Mouse (Mus musculus) urinary bladder, postnatal 4 days (tissue): ENCODE results near the gene Stard10.

ENCODE experiments used
- DNase-seq, 2 experiments: peaks; one replicate each; pipeline ENCODE4 v3.0.0; 2021 to 2022; ENCODE audit warnings: low spot score in 2 of 2

Stard10 gene

GRCm38 (mm10) chr7:101369666-101370065 lies 52.8 kb downstream of the Stard10 start:
- DNase-seq: no peak

DNA sequence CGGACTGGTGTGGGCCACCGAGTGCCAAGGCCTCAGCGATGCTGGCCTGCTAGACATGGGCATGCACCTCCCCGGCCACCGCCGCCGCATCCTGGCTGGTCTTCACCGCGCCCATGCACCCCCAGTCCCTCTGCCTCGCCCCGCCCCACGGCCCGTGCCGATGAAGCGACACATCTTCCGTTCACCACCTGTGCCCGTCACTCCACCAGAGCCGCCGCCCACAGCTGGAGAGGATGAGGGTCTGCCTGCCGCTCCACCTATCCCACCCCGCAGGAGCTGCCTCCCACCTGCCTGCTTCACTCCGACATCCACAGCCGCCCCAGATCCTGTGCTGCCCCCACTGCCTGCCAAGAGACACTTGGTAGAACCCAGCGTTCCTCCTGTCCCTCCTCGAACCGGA lies 56.2 kb downstream of the Stard10 start:
- no peak for DNase-seq

DNA sequence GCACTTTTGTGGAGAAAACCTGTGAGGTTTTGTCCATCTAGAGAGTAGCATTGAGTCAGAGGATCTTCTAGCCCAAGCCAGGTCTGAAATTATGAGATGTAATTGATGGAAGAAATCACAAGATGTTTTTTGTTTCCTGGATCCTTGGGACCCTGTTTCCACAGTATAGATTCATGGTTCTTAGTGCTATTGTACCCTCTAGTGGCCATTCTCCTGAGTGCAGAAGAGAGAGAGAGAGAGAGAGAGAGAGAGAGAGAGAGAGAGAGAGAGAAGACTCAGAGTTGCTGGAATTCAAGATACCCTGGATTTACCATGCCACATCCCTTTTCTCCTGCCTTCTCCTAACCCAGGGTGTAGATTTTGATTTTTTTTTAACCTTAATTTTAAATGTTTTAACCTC lies 57.3 kb downstream of the Stard10 start:
- DNase-seq: no peak

DNA sequence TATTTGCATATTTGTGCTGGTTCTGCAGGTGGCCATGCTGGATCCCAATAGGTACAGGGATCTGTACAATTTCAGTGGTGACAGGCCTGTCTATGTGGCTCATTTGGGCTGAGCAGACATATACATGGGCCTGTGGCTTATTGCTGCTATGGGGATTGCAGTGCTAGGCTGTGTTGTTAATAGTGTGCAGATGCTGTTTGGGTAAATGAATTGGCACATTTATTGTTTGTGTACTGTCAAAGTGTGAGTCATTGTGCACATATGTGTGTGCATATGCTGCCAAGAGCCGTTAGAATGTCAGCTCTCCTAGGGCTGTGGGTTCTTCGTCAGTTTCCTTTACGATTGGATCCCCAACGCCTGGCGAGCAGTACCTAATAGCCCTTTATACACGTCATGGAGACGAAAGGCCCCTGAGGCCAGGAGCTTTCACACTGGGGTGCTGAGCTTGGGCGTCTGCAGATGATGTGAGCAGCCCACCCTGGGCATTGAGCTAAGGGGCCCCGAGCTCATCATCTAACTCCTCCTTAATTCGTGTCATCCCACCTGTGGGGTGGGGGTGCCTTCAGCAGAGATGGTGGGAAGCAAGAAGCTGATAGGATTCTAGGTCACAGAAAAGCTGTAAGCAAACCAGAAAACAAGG lies 59.9 kb downstream of the Stard10 start:
- no peak for DNase-seq

GRCm38 (mm10) chr7:101377741-101378262 lies 60.9 kb downstream of the Stard10 start:
- peak; percentile 73 to 80 for DNase-seq

GRCm38 (mm10) chr7:101378285-101378684 lies 61.4 kb downstream of the Stard10 start:
- DNase-seq: no peak

DNA sequence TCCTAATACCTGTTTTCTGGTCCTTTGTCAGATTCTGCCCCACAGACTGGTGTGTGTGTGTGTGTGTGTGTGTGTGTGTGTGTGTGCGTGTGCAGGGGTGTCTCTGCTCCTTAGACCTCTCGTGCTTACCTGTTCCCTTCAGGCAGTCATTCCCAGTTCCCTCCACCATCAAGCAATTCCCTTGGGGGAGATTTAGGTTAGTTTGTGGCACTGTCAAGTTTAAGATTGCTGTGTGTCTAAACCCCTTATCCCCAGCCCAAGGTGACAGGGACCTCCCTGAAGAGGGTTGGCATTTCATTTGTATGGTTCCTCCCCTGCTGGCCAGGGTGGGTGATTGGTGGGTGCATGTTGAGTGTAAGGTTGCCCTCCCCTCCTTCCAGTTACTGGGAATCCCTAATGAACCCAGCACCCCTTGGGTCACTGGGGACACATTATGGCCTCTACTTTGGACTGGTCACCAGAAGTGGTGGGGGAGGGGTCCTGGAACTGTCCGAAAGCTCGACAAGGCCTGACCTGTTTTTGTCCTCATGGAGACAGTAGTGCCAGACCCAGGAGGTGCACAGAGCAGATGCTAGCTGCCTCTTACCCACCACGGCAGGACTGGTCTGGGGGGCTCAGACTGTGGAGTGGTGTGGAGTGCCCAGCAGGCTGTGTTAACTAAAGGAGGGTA lies 62.0 kb downstream of the Stard10 start:
- no peak for DNase-seq

- no peak for DNase-seq
Observed at GRCm38 (mm10) chr7:101379732-101380131, 62.8 kb downstream of the Stard10 start.

DNA sequence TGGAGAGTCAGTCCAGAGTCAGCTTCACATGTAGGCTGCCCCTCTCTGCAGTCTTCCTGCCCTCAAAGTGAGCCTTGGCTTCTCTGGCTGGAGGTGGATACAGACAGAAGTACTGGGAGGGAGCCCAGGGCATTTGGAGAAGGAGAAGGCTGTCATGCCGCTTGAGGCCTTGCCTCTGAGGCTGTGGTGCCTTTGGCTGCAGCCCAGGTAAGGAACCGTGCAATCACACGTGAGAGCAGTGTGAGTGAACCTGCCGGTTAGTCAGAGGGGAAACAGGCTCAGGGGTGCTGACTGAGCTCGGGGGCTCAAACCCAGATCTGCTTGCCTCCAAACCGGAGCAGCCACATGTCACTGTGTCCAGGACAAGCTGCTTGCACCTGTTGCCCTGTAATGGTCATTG lies 64.6 kb downstream of the Stard10 start:
- DNase-seq: no peak

DNA sequence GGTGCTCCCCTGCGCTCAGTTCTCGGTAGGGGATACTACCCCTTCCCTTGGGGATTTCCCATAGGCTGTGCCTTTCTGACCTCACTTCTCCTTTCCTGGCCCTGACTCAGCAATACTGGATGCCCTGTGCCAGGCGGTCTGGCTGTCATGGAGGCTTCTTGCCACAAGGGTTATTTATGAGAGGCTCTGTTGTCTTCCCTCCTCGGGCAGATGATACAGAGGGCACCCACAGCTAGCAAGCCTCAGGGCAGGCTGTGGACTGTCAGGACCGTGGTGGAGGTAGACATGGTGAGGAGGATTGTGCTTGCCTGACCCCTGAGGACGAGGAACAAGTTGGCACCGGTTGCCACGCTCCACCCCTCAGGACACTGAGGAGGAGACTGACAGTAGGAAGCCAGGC lies 65.5 kb downstream of the Stard10 start:
- DNase-seq: no peak

GRCm38 (mm10) chr7:101383756-101384155 lies 66.9 kb downstream of the Stard10 start:
- DNase-seq: no peak

DNA sequence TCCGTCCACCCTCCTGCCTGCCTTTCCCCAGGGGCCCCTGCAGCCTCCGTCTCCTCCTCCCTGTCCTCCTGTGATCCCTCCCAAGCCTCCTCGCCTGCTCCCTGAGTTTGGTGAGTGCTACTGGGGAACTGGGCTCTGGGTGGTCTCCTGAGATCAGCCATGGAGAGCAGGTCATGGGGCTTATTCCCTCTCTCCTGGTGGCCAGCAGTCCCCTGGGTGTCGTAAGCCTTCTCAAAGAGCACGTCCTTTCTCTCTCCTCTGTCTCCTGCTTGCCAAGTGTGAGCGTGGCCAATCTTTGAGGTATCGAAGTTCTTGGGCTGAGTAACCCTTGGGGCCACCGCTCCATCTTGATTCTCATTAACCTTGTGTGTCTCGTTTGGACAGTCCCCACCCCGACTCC lies 68.0 kb downstream of the Stard10 start:
- no peak for DNase-seq

DNA sequence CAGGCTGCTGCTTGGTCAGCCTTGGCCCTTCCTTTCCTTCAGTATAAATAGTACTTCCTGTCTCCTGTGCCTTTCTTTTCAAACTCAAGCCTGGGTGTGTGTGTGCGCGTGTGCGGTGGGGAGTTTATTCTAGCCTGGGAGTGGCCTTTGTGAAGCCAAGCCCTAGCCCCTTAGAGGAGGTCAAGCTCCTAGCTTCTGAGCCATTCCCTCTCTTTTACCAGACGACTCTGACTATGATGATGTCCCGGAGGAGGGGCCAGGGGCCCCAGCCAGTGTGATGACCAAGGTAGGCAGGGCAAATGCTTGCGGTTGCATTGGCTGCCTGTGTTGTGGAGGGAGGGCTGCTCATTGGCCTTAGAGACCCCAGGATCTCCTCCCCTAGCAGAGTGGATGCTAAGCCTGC lies 68.4 kb downstream of the Stard10 start:
- DNase-seq: peak in 1 of 2 experiments; percentile 61

GRCm38 (mm10) chr7:101385866-101386452 lies 69.1 kb downstream of the Stard10 start:
- no peak for DNase-seq

DNA sequence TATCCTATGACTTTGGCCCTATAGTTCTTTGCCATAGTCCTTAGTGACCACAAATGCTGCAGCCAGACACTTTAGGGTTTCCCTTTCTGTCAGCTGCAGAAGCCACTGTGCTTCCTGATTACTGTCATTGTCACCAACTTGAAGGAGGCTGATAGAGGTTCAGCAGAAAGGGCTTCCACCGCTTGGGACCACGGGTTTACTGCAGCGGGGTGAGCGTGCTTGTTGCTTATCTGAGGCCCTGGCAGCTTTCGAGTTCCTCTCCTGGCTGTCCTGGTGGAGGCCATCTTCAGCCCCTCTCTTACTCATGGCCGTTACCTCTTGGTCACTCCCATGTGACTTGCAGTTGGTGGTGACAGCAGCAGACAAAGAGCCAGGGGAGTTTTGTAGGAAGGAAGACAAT lies 72.4 kb downstream of the Stard10 start:
- DNase-seq: peak in 1 of 2 experiments; percentile 15

GRCm38 (mm10) chr7:101391909-101392479 lies 75.1 kb downstream of the Stard10 start:
- DNase-seq: peak in 1 of 2 experiments; percentile 52

DNA sequence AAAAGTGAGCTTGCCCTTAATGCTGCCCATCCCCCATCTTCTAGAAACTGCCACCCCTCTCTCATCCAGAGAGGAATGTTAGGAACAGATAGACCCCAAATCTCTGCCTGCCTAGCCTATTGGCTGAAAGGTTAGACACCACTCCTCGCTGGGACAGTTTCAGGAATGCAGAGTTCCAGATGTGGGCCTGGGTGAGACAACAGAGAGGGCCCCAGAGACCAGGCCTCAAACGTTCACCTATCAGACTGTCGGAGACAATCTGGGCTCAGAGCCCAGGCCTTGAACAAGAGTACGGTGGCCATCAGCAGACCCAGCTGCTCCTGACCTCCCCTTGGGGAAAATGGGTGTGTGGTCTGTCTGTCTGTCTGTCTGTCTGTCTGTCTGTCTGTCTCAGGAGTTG lies 76.1 kb downstream of the Stard10 start:
- DNase-seq: peak in 1 of 2 experiments; percentile 67

GRCm38 (mm10) chr7:101393694-101394504 lies 77.0 kb downstream of the Stard10 start:
- DNase-seq: peak; percentile 83 to 89

GRCm38 (mm10) chr7:101394569-101394968 lies 77.7 kb downstream of the Stard10 start:
- DNase-seq: no peak

GRCm38 (mm10) chr7:101395471-101395870 lies 78.6 kb downstream of the Stard10 start:
- peak in 1 of 2 experiments; percentile 63 for DNase-seq
